Mouse (Mus musculus) 416B (cell line): ENCODE results near the gene Tax1bp3.

Experiments
- DNase-seq: peaks from one replicate; pipeline ENCODE4 v3.0.0; 2011; ENCODE audit warnings: low read depth

Tax1bp3 gene

DNA sequence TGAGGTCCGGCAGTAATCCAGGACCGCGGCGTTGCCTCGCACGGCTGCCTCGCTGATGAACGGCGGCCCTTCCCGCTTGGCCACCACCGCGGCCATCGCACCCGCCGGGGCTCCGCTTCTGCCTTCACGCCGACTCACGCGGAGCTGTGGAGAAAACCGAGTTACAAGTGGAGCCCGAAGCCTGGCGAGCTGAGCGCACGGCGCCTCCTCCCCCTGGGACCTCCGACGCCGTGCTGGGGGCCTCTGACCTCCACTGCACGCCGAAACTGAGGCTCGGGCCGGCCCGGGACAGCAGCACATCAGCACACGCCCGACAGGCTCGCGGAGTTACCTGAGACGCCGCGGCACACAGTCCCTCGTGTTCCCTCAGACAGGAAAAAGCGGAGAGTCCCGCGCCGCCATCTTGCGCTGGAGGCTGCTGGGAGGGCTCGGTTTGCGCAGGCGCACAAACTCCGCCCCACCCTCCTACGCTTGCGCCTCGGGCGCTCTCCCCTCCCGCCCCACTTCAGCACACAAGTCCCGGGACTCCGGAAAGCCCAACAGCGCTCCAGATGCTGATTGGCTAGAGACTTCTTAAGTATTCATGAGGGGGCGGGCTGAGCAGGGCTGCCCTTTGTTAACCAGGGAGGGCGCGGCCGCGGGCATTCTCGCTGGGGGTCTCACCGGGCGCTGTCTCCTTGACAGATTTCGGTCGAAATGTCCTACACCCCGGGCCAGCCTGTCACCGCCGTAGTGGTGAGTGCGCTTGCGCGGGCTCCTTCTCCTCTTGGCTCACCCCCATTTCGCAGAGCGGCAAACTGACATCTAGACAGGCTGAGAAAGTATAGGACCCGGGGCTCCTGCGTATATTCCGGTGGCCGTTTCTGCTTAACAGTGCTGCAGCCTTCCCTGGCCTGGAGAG lies at the start of gene Tax1bp3, which contains the start of gene Emc6:
Tax1bp3 (plus strand) TSS at position 476 of the 901 bp plus-strand sequence.
Emc6 (minus strand) TSS at position 430 of the 901 bp plus-strand sequence.
- DNase-seq, result peak; percentile 99

DNA sequence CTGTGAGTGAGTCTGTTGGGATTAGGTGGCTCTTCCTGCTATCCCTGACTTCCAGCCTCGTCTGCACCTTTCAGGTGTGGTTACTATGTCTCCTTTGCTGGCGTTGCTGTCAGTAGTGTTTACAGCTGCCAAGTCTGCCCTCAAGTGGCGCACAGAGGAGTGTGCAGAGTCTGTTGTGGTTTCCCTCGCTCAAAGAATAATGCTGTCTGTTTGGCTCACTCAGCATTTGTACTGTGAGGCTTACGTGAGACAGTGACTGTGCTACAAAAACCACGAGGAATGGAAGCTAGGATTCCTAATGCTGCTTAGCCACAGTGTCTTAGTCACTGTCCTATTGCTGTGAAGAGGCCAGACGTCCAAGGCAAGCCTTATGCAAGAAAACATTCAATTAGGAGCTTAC lies 45.9 kb upstream of the Tax1bp3 start:
- DNase-seq, result peak; percentile 75

DNA sequence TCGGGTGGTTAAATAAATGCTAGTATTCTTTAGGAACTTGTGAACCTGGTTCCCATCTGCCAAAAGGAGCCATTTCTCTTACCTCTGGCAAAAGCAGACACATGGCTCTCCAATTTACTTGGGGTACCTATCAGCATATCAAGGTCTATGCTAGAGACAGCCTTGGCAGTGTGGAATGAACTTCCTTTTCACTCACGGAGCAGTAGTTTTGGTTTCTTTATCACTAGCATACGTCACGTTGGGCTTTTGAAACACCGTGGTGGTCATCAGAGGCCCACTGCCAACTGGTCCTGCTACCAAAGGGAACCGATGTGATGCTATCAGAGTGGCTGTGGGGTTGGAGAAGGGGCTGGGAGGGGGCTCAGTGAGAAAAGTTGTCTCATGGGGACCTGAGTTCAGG lies 43.9 kb upstream of the Tax1bp3 start:
- peak; percentile 14 for DNase-seq

DNA sequence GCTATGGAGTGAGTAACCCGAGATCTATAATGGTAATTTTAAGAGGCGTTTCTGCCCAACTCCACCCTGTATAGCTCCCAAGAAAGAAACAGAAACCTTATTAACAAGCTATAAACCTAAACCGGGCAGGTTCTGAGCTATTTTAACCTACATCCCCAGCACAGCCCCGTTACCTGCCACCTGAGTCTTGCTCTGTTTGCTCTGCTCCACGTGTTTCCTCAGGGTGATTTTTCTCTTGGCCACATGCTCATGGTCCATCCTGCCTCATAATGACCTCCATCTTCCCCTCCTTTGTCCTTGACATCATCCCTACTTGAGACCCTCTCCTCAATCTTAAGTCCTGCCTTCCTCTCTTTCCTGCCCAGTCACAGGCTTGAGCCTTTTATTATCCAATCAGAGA lies 42.7 kb upstream of the Tax1bp3 start:
- no peak for DNase-seq

DNA sequence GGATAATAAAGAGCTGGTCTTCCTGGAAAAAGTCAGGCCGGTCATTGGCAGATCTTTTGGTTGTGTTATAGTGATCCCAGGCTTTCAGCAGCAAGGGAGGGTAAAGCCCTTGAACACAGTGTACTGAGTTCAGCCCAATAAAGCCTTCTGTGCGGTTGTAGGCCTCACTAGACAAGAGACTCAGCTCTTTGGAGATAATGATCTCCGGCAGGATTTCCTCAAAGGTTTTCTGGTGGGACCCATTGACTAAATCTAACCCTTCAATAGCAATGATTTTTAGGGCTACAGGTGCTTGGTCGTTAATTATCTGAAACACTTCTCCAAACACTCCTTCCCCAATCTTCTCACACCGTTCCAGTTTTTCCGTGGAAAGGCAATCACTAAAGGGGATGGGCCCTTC lies 40.3 kb upstream of the Tax1bp3 start:
- DNase-seq, result peak; percentile 47

DNA sequence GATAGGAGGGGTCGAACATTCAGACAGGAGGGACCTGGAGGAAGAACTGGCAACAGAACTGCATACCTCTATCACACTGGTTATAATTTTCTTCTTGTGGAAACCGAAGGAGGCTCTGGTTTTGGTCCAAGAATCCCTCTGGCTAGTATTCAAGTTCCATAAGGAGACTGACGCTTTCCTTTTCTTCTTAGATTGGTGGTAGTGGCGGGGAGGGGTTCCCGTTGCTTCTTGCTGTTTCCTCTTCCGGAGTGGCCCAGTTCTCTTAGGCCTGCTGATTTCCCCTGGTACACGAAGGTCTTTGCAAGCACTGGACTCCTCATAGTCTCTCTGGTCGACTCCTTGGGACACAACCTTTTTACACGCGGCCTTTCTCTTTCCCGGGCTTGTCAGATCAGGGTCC lies 39.8 kb upstream of the Tax1bp3 start:
- peak; percentile 56 for DNase-seq

DNA sequence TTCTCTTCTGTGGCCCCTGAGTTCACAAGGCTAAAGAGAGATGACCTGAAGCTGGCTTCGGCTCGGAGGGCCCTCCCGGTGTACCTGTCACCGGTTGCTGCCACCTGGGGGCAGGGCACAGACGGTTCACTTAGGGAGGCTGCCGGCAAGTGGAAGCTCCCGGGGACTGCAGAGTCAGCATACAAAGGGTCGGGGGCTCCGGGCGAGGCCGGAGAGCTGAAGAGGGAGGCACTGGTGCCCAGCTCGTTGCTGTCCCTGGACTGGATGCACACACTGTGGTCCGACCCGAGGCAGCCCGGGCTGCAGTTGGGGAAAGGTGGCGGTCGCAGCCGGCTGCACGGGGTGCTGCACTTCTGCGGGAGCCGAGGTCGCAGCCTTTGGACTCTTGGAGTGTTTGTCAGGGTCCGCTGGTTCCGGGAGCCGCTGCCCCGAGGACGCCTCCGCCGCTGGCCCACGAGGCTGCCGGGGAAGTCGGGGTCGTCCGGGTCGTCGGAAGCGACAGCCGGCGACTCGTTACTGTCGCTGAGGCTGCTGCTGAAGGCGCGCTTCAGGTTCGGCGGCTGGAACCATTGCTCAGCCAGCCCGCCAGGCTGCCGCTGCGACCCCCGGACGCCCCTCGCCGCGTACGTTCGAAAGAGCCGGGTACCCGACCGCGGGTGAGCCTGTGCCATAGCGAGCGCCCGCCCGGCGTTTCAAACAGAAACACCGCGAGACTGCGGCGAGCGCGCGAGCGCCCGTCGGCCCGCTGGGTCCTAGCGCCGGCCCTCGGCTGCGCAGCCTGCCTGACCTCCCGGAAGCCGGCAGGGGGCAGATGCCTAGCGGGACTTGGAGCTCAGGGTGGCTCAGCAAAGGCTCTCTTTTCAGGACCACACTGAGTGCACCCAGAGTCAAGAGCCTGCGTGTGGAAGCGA lies 39.0 kb upstream of the Tax1bp3 start, which contains the start of gene Haspin:
Haspin (minus strand) TSS at position 704 of the 911 bp plus-strand sequence.
- DNase-seq, result peak; percentile 90

DNA sequence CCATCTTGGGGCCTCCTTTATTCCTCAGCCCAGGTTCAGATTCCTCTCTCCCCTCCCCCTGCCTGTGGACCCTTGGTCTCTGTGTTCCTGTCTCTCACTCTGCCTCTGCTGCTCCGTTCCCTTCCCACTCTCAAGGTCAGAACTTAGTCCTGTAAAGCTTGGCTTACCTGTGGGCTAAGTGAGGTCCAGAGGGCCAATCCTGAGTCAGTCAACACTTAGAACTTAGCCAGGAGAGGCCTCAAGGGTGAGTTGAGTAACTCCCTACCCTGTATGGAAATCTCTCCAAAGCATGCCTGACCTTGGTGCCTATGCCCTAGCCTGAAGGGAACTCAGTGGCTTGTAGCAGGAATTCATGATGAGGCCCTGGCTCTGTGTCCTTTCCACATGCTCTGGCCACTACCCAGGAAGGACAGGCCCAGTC lies 32.6 kb upstream of the Tax1bp3 start:
- no peak for DNase-seq

DNA sequence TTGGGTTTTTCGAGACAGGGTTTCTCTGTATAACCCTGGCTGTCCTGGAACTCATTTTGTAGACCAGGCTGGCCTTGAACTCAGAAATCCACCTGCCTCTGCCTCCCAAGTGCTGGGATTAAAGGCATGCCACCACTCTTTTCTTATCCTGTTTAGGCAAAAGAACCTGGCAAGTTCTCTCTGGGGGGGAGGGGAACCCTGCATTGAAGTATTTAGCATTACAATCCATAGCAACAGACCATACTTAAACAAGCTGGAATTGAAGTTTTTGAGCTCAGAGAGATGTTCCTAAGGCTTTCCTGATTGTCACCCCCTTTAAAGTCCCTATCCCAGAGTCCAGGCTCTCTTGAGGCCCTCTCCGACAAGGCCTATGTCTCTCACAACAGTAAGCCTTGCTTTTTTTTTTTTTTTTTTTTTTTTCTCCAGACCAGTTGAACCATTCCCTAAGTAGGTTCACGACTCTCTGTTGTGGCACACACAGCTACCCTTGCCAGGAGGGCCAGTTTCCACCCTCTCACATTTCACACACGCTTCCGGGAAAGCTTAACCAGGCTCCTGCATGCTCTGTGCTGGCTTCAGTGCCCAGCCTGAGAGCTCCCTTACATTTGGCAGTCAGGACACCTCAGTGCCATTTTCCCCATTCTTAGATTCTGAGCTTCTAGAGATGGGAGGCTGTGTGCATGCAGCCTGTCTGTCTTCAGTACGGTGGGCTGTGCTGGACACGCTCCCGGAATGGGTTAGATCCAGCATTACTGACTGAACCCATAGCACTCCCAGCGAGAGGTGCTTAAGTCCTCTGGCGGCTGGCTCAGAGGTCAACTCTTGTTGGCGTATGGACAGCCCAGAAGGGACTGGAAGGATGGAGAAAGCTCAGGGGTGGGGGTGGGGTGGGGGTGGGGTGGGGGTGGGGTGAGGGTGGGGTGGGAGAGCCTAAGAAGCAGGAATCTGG lies 30.6 kb upstream of the Tax1bp3 start:
- no peak for DNase-seq

DNA sequence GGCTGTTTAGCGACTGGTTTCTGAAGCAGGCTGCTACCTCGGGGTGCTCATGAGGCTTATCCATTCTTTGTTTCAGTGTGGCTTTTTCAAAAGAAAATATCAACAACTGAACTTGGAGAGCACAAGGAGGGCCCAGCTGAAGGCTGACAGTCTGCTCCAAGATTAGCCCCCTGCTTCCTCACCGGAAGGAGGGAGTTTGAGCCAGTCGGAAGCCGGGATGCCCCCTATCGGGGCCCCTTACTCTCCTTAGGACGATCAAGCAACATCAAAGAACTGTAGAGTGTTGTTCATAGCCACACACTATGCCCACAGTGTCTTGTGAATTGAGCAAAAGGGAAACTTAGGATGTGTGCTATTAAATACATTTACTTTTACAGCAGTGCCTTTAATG lies 29.9 kb upstream of the Tax1bp3 start:
- no peak for DNase-seq

DNA sequence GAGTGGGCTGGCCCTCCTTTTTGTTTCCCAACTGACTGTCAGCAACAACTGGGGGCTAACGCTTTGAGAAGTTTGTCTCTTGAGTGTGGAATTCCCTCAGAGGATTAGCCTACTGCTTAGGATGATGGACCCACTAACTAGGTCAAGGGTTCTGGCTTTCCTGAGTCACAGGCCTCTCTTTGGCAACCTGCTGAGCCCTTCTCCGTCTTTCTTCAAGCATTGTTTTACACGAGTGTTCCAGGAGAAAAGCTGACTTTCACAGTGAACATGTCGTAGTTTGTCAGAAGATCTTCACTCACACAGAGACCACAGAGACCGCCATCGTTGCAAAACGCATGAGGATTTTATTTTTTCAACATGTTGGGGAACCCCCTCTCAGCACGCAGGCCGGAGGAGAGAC lies 28.7 kb upstream of the Tax1bp3 start:
- no peak for DNase-seq

DNA sequence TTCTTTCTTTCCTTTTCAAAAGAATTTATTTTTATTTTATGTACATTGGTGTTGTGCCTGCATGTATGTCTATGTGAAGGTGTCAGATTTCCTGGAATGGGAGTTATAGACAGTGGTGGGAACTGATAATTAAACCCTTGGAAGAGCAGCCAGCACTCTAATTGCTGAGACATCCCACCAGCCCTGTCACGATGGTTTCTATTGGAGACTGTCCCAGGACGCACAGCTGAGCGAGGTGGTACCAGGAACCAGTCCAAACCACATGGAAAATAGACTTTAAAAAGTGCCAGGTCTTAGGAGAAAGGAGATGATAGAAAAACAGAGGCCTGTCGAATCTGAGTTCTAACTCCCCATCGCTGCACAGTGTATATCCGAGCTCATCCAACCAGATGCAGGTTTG lies 21.8 kb upstream of the Tax1bp3 start:
- DNase-seq, result no peak

DNA sequence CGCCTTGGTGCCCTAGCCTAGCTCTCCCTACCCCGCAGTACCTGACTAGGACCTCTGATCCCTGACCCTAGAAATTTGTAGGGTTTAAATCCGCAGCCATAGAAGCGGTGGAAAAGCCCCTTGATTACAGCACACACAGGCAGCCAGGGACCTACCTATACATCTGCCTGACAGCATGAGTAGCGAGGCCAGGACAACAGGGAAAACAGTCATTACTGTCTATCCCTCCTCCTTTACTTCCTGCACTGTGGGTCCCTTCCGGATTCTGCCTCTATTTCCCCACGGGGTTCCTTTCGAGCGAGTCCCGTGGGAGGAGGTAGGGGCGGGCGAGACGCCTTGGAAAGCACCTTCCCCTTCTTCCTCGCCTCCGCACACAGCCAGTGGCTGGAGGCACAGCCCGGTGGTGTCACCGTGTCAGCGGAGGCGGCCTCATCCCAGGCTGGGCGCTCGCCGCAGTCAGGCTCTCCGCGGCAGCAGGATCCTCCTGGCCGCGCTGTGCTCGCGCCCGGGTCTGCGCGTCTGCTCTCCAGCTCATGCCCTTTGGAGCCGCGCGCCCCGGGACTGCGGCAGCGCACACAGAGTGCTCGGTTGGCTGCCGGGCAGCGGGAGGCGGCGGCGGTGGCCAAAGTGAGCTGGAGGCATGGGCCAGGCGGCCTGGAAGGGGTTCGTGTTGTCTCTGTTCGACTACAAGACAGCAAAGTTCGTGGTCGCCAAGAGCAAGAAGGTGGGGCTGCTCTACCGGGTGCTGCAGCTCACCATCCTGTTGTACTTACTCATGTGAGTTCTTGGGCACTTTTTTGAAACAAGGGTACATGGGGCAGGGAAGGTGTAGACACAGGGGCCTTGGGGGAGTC lies 16.7 kb upstream of the Tax1bp3 start, which contains the start of gene P2rx5:
P2rx5 (plus strand) TSS at position 465 of the 854 bp plus-strand sequence.
- DNase-seq, result no peak

DNA sequence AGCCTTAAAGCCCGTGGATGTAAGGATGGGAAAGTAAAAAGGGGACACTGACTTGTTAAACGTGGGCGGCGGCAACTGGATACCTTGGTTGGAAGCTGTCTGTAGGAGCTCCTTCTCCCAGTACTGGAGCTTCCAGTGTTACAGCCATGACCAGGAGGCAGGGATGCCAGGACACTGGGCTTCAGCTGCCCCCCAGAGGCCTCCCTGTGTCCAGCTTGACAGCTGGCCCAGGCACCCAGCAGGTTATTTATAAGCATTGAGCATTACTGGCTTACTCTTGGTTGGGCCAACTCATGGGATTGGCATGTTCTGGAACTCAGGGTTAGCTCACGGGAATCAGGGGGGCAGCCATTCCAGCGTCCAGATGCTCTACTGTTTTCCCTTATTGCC lies 16.1 kb upstream of the Tax1bp3 start:
- no peak for DNase-seq

DNA sequence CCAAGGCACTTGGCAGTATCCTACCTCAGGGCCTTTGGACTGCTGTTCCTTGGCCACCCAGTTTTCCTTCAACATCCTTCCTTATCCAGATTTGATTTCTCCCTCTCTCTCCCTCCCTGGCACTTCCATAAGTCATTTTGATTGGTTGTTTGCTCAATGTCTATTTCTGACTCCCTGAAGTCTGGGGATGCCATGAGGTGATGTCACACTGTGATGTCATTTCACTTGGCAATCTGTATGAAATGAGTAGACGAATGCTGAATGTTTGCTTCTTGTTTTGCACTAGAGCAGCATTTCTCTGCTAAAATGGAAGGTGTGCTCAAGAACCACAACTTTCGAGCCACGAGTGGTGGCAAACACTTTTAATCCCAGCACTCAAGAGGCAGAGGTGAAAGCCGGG lies 15.3 kb upstream of the Tax1bp3 start:
- no peak for DNase-seq

DNA sequence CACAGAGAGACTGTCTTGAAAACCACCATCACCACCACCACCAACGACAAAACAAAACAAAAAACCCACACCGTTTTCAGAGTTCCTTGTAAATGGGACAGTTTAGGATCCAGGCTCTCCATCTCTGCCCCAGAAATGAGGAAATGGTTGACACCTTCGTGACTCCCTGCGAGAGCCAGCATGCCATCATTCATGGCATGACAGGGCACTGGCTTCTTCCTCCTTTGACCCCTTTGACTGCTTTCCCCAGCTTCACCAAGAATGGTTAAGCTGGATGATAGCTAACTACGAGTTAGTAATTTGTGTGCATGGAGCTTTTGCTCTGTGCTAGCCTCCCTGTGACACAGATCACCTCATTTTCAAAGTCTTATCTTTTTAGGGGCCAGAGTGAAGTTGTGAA lies 14.6 kb upstream of the Tax1bp3 start:
- DNase-seq, result no peak

DNA sequence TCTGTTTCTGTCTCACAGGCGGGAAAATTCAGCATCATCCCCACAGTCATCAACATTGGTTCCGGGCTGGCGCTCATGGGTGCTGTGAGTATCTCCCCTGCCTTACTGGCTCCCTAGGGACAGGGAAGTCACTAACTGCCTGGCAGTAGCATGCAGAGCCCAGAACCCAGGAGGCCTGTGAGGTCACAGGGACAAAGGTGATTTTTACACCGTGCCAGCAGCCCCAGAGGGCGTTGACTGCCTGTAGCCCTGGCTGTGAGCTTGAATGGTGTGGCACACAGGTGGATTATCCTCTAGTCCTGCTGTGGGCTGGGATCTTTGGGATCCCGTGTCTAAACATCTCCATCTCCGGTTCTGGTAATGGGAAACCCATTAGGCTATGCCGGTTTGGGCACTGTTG lies 8.8 kb upstream of the Tax1bp3 start:
- DNase-seq, result no peak

DNA sequence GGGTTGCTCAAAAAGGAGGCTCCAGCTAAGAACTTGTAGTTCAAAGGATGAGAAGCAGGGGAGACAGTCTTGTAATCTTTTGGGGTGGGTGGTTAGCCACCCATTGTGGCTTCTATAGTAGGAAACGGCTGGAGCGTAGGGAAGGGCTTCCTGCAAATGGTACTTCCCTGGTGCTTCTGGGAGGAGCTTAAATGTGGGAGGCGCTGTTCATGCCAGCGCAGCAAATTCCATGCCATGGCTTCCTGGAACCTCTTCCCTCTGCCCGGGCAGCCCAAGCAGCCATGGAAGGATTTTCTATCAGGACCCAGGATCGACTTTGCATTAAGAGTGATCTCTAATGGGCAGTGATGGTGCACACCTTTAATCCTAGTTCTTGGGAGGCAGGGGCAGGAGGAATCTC lies 8.3 kb upstream of the Tax1bp3 start:
- no peak for DNase-seq

DNA sequence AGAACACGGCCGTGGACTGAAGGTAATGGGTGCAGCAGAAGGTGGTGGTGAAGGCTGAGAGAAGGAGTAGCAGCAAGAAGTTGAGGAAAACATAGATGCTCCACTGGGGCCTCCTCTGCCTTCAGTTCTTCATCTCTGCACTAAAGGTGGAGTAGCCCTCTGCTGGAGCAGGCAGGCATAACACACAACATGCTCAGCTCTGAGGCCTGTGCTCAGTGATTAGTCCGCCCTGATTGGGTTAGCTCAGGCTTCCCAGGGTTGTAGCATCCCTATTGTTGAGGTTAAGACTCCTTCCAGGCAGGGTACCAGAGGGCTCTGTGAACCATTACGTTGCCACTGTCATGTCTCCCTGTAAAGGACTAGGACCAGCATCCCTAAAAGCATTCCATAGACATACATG lies 7.7 kb upstream of the Tax1bp3 start:
- peak; percentile 65 for DNase-seq

DNA sequence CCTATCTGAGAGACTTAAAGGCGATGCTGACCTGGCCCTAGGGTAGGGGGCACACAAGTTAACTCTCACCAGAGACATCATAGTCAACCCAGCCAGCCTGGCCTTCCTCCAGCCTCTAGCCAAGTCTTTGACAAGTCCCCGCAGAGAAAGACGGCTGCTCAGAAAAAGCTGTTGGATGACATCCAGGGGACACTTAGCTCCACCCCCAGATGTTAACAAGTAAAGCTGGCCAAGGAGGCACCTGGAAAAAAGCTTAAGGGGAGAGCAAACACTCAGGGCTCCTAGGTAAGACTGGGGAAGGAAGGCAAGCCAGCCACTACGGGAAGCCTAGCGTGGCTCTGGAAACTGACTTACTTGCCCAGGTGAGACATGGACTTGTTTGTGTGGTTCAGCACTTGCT lies 4.7 kb upstream of the Tax1bp3 start:
- no peak for DNase-seq

DNA sequence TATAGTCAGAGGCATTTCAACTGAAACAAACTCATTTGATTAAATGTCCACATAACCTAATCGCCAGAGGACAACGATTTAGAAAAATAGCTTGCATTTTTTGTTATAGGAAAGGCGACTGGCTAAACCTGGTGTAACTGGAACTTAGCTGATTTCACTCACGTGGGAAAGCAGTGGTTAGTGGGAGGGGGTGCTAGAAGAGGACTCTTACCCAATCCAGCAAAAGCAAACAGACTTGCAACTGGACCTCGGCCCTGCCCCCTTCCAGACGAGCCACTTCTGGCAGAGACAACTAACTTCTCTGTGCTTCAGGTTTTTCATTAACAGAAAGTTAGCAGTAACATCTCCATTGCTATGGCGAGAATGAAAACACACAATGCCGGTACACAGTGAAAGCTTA lies 1.3 kb upstream of the Tax1bp3 start:
- peak; percentile 78 for DNase-seq
